Mouse (Mus musculus): ENCODE measurements around the gene Pgap1.
A peak's percentile ranks its signal among the peaks of the same experiment; 100 is the strongest.

Pgap1 gene

DNA sequence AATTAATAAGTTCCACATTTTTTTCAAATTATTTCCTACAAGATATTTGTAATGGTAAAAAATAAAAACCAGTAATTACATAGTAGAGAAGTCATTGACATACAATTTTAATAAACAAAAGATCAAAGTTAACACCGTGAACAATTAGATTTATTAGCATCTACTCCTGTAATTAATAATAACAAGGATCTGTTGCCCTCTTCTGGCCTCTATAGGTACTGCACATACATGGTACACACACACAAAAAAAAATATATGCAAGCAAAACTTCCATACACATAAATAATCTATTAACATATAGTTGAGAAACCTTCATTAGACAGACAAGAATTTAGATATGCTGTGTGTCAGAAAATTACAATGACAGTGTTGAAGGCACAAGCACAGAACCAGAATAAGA, 43.6 kb downstream of the Pgap1 start:
- DNase-seq = peak; percentile 8 to 36

DNA sequence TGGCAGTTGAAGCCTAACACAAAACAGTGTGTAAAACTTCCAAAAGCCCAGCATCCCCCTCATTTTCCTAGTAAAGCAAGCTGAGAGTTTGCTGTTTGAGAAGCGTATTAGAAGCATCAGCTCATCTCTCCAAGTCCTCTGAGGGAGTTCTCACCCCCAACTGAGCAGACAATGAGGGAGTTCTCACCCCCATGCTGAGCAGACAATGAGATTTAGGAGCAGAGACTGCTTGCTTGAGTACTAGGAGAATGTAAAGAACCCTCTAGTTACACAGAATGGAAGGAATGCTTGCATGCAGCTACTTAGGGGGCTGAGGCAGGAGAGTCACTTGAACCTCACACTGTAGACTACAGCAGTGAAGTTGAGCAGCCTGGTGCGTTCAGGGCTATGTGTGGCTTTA, 59.0 kb downstream of the Pgap1 start:
- no peak for DNase-seq

DNA sequence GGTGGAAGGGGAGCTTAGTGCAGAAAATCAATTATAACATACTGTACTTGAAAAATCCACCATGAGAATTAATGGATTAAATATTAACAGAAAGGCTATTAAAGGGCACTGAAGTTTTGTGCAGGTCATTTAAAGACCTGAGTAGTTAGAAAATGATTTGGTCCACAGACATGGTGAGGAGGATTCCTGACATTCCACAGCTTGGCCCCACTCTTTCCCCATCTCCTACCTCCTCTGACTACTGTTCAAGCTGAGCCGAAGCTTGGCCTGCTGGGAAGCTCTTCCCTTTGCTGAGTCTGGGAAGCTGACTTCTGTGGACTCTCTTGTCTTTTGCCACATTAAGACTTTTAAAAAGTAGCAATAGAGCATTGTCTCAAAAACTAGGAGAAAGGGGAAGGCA, 61.2 kb downstream of the Pgap1 start:
- DNase-seq = peak in 1 of 2 experiments; percentile 12

GRCm38 (mm10) chr1:54493496-54493895, 64.0 kb downstream of the Pgap1 start:
- no peak for DNase-seq

- no peak for DNase-seq
These were observed 65.0 kb downstream of the Pgap1 start for GRCm38 (mm10) chr1:54492435-54492841.

GRCm38 (mm10) chr1:54484744-54485420, 72.6 kb downstream of the Pgap1 start:
- DNase-seq = no peak

- no peak for DNase-seq
These were observed 77.0 kb downstream of the Pgap1 start for GRCm38 (mm10) chr1:54480491-54480890.

- DNase-seq = no peak
These were observed 88.8 kb downstream of the Pgap1 start for GRCm38 (mm10) chr1:54468662-54469061.

- no peak for DNase-seq
These were observed 90.1 kb downstream of the Pgap1 start for GRCm38 (mm10) chr1:54467366-54467765.

GRCm38 (mm10) chr1:54452116-54452515, 105.4 kb downstream of the Pgap1 start:
- no peak for DNase-seq

GRCm38 (mm10) chr1:54448833-54449232, 108.7 kb downstream of the Pgap1 start:
- DNase-seq = no peak

DNA sequence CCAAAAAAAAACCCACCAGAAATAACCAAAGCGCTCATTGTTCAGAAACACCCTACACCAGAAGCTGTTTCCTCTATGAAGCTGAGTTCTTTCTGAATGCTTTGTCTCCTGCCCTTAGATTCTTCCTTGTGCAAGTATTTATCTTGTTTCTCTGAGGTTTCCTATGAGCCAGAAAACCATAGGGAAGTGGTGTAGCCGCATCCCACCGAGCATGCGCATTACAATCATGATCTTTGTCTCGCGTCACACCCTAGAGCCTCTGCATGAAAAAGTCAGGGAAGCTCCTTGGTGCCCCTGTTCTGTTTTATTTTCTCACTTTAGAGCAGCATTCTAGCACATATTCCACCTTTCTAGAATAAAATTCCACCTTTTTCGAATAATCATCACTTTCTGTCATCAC, 113.8 kb downstream of the Pgap1 start:
- no peak for DNase-seq

GRCm38 (mm10) chr1:54439080-54439476, 118.4 kb downstream of the Pgap1 start:
- no peak for DNase-seq

DNA sequence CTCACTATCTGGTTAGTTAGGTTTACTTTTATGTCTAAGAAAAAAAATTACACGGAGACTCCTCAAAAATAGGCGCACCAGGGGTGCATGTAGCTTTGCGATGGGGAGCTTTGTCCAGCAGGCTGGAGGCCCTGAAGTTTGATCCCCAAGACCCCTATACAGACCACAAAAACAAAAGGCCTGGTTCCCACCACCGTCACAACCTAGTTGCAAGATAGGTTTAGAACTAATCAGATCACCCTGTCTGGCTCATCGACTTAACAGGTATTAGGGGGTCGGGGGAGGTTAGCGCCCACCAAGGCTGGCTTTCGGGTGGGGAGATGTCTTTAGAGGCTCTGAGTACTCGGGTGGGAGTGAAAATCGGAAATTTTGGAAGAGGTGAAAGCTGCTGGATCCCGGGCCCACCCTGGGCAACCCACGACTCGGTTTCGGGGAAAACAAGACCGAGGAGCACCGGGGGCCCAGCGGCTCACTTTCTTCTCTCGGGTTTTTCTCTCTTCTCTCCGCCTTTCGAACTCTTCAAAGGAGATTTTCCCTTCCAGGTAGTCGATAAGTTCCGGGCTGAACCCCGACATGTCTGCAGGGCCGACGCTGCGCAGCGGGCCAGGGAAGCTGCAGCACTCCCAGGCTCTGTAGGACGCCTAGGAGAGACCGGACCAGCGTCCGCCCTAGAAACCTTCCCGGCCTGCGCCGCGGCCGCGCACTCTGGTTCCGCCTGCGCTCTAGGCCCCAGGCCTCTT, 119.0 kb downstream of the Pgap1 start, which contains the start of gene Gtf3c3:
Gene Gtf3c3 (minus strand): TSS at position 632 of the 740 bp plus-strand sequence.
- DNase-seq = peak; percentile 75 to 87

All from kidney, postnatal 36 days (tissue).